Mouse (Mus musculus) hindbrain, embryonic 14.5 days (tissue): ENCODE measurements at regions not wholly inside any gene's neighbourhood (a gene's known extent, or its start where the extent isn't known, plus 50 kb on each side); places are given as distances from the start of the nearest gene placed in this dataset.

Experiments used
- ATAC-seq: fragments of 200-750 bp; cut with Nextera tagmentation; 2 replicates; pipeline ENCODE4 v1.8.0; 2017; ENCODE audit warnings: moderate number of reproducible peaks, mild to moderate bottlenecking, moderate TSS enrichment, moderate library complexity; ENCODE audit not compliant: low FRiP score
- DNase-seq: peaks from one replicate; pipeline ENCODE4 v3.0.0-alpha.2; 2015; ENCODE audit warnings: low spot score
- H3K27ac ChIP-seq: fragments of 300-500 bp; sonication (generic); 2 replicates; pipeline ENCODE4 v1.5.1; 2014; ENCODE audit warnings: mild to moderate bottlenecking, moderate library complexity
- H3K27me3 ChIP-seq: fragments of 300-500 bp; sonication (generic); 2 replicates; pipeline ENCODE4 v1.6.1; 2014; ENCODE audit warnings: mild to moderate bottlenecking, low read length, mixed read lengths; ENCODE audit not compliant: control insufficient read depth, insufficient read depth
- H3K36me3 ChIP-seq: fragments of 300-500 bp; sonication (generic); replicated peaks from 2 replicates; pipeline ENCODE4 v1.6.1; 2014; ENCODE audit not compliant: control insufficient read depth, insufficient read depth
- H3K4me1 ChIP-seq: fragments of 300-500 bp; sonication (generic); replicated peaks from 2 replicates; pipeline ENCODE4 v1.6.1; 2014; ENCODE audit warnings: antibody characterized with exemption, low read length, mixed read lengths; ENCODE audit not compliant: control insufficient read depth, insufficient read depth
- H3K4me2 ChIP-seq: fragments of 300-500 bp; sonication (generic); replicated peaks from 2 replicates; pipeline ENCODE4 v1.6.1; 2014; ENCODE audit warnings: mild to moderate bottlenecking, moderate library complexity
- H3K4me3 ChIP-seq: fragments of 300-500 bp; sonication (generic); replicated peaks from 2 replicates; pipeline ENCODE4 v1.5.1; 2014; ENCODE audit warnings: mild to moderate bottlenecking, low read length
- H3K9ac ChIP-seq: fragments of 300-500 bp; sonication (generic); 2 replicates; pipeline ENCODE4 v1.6.1; 2014
- H3K9me3 ChIP-seq: fragments of 300-500 bp; sonication (generic); 2 replicates; pipeline ENCODE4 v1.6.1; 2016; ENCODE audit warnings: low read length; ENCODE audit not compliant: control insufficient read depth
- WGBS: fragments of 180-500 bp; shearing (Covaris S2); extraction: QIAGEN DNeasy Blood & Tissue Kit; methylation state at CpG from one replicate; pipeline ENCODE4 v1.1.7; 2014; 5-methylcytosine and 5-hydroxymethylcytosine counted together

DNA sequence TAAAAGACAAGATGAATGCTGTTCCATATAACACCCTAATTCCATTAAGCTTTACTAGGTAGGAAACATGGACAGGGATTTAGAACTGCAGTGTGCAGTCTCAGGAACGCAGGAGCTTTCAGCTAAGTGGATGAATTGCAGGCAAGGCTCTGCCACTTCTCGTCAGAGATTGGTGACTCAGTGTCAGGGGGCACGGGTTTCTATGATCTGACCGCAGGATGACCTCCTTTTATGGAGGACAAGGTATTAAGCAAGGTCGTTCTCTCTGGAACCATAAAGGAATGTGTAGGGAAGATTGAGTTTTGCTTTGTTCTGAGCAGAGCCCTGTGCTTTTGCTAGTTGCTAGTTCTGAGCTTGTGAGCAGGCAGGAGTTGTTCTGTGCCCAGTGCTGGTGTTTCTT, 373.7 kb downstream of the Cmpk2 start:
- peaks cover 4% of the 10 kb centered on the region; the same call in 1 of the 2 replicates for H3K4me1 ChIP-seq
- no peaks in the 10 kb centered on the region for H3K27me3 ChIP-seq
- no peak overlapping the region for H3K27ac ChIP-seq
- H3K4me2 ChIP-seq: no peak overlapping the region
- H3K9me3 ChIP-seq: no peaks in the 10 kb centered on the region
- no peaks in the 10 kb centered on the region for H3K36me3 ChIP-seq
- WGBS: 36% methylated on average over 5 of the region's 5 CpGs
- no peak for ATAC-seq
- no peak for DNase-seq
- H3K9ac ChIP-seq: no peak overlapping the region
- H3K4me3 ChIP-seq: no peak overlapping the region

DNA sequence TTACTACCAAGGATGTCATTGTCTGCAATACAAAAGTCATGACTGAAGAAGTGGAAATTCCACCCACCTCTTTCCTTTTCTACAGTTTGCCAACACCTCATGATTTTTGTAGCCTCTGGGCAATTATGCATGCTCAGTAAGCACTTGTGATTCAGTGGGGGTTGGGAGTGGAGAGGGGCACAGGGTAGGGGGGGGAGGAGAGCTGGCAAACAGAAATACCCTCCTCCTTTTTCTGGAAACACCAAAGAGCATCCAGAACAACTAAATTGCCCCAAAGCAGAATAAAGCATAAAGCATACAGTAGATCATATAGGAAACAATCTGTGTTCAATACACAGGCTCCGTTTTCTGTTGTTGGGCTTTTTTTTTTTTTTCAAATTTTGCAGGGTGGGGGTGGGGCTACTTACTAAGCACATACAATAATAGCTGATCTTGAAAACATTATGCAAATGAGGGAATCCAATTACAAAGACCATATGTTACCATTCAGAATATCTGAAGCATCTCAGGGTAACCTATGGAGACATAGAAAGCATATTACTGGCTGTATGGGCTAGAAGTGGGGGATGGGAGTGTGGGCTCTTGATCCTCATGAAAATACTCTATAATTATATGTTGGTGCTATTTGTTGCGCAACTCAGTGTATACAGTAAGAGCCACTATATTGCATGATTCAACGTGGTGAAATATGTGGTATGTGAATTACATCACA, 352.4 kb downstream of the Cmpk2 start:
- no peak overlapping the region for H3K4me2 ChIP-seq
- no peak overlapping the region for H3K9ac ChIP-seq
- 43% methylated on average over 3 of the region's 3 CpGs for WGBS
- DNase-seq: no peak
- no peaks in the 10 kb centered on the region for H3K27me3 ChIP-seq
- no peaks in the 10 kb centered on the region for H3K36me3 ChIP-seq
- H3K9me3 ChIP-seq: no peaks in the 10 kb centered on the region
- ATAC-seq: peak; percentile 77; the same call in 1 of the 2 replicates
- H3K4me1 ChIP-seq: no peaks in the 10 kb centered on the region
- no peak overlapping the region for H3K4me3 ChIP-seq
- peak overlapping the region; percentile 56 for H3K27ac ChIP-seq

DNA sequence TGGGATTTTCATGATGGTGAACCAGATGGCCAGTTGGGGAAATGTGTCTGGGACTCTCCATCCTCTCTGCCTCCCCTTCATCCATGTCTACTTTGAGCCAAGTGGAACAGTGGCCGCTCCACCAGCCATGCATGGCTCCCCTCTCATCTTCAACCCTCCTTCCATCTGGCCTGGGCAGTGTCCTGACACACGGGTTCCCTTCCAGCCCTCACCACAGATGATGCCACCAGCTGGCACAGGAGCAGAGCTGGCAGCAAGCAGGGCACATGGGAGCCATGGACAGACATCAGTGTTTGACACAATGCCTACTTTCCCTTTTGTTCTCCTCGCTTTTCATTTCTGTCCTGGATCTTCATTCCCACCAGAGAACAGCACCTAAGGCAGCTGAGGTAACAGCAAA, 348.9 kb downstream of the Cmpk2 start:
- no peaks in the 10 kb centered on the region for H3K9me3 ChIP-seq
- H3K27me3 ChIP-seq: no peaks in the 10 kb centered on the region
- H3K4me2 ChIP-seq: no peak overlapping the region
- DNase-seq: no peak
- H3K4me3 ChIP-seq: no peak overlapping the region
- ATAC-seq: no peak
- H3K36me3 ChIP-seq: no peaks in the 10 kb centered on the region
- WGBS: 72% methylated on average over 3 of the region's 3 CpGs
- no peak overlapping the region for H3K27ac ChIP-seq
- H3K9ac ChIP-seq: no peak overlapping the region
- H3K4me1 ChIP-seq: no peaks in the 10 kb centered on the region

DNA sequence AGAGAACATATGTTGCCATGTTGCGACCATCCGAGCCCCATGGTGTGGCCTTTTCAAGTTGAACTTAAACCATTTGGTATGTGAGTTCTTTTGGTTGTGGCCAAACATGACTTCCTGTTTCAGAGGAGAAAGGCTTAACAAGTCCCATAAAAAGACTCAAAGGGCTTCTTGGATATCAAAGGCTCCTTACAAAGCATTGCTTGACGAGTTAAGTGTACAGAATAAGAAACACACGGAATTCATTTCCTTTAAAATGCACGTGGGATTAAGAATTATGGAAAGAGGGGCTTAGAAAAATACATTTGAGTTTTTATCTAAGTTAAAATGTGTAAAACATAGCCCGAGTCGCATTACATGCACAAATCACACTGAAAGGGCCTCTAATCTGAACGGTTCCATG, 346.8 kb downstream of the Cmpk2 start:
- Histone ChIP-seq H3K27me3 (no peaks in the 10 kb centered on the region), H3K9ac (no peak overlapping the region), H3K36me3 (no peaks in the 10 kb centered on the region), H3K9me3 (no peaks in the 10 kb centered on the region), H3K4me1 (no peaks in the 10 kb centered on the region), H3K4me3 (no peak overlapping the region), H3K27ac (no peak overlapping the region), H3K4me2 (no peak overlapping the region)
- 84% methylated on average over 8 of the region's 8 CpGs for WGBS
- ATAC-seq (no peak), DNase-seq (no peak)

DNA sequence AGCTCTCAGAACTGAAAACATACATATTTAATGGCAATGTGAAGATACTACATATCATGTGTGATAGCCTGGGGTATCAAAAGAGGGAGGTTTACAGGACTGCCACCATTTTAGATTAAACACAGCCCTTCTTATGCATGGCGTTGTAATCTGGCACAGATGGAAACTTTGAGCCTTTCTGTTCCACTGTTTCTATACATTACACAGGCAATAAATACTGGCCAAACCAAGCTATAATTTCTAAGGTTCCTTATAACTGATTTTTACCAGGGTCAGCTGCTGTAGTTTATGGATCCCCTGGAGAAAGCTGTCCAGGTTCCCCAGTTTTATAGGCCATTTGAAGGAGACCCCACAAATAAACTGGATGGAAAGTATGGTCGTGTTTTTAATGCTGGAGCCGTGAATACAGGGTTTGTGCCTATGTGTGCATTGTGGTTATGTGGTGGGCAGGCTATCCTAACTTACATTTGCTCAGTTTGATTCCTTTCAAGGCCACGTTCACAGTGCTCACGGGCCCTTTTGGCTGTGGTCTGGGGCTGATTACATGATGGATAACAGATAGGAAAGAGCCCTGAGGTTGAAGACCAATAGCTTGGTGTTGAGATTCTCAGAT, 341.7 kb downstream of the Cmpk2 start:
- H3K9ac ChIP-seq: no peak overlapping the region
- no peaks in the 10 kb centered on the region for H3K27me3 ChIP-seq
- no peak overlapping the region for H3K4me2 ChIP-seq
- no peak overlapping the region for H3K27ac ChIP-seq
- H3K4me1 ChIP-seq: no peaks in the 10 kb centered on the region
- WGBS: 86% methylated on average over 5 of the region's 5 CpGs
- no peaks in the 10 kb centered on the region for H3K36me3 ChIP-seq
- no peaks in the 10 kb centered on the region for H3K9me3 ChIP-seq
- H3K4me3 ChIP-seq: no peak overlapping the region
- no peak for DNase-seq
- ATAC-seq: no peak

DNA sequence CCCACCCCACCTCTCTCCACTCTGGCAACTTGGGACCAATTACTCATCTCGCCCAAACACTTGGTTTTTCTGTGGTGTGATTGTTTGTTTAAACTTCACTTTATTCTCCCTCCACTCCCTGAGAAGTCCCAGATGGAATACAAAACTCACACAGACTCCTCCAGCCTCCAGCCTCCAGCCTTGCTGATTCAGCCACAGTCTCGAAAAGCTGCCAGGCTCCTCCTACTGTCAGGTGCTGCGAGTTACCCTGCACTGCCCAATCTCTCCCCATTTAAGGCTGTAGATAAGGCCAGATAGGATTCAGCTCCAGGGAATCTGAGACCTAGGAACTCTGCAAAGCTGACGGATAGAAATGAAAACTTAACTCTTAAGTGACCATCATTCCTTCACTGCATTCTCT, 340.7 kb downstream of the Cmpk2 start:
- WGBS: 10% methylated on average over 4 of the region's 4 CpGs
- H3K9me3 ChIP-seq: no peaks in the 10 kb centered on the region
- H3K4me2 ChIP-seq: no peak overlapping the region
- H3K36me3 ChIP-seq: no peaks in the 10 kb centered on the region
- H3K27ac ChIP-seq: no peak overlapping the region
- H3K4me3 ChIP-seq: no peak overlapping the region
- H3K27me3 ChIP-seq: no peaks in the 10 kb centered on the region
- DNase-seq (no peak), ATAC-seq (no peak)
- H3K4me1 ChIP-seq: no peaks in the 10 kb centered on the region
- H3K9ac ChIP-seq: no peak overlapping the region

DNA sequence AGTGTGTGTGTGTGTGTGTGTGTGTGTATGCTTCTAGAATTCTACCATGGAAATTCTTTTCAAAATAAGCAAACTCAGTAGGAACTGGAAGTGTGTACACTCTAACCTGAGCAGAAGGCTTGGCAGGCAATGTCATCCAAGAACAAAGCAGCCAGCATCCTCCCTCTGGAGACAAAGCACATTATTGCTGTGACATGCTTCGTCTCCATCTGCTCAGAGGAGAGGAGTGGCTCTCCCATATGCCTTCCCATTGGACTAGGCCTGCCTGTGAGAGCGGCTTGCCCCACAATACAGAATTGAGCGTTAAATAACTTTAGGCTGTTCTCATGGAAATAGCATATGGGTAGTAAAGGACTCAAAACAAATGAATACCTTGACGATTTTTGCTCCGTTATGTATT, 333.5 kb downstream of the Cmpk2 start:
- no peak overlapping the region for H3K9ac ChIP-seq
- peak; percentile 63 for DNase-seq
- no peaks in the 10 kb centered on the region for H3K27me3 ChIP-seq
- H3K9me3 ChIP-seq: no peaks in the 10 kb centered on the region
- 27% methylated on average over 5 of the region's 5 CpGs for WGBS
- H3K4me2 ChIP-seq: no peak overlapping the region
- peak overlapping the region; percentile 63; the same call in 1 of the 2 replicates for H3K27ac ChIP-seq
- ATAC-seq: peak; percentile 92
- H3K4me1 ChIP-seq: peaks cover 4% of the 10 kb centered on the region; the same call in 1 of the 2 replicates
- H3K36me3 ChIP-seq: no peaks in the 10 kb centered on the region
- no peak overlapping the region for H3K4me3 ChIP-seq

DNA sequence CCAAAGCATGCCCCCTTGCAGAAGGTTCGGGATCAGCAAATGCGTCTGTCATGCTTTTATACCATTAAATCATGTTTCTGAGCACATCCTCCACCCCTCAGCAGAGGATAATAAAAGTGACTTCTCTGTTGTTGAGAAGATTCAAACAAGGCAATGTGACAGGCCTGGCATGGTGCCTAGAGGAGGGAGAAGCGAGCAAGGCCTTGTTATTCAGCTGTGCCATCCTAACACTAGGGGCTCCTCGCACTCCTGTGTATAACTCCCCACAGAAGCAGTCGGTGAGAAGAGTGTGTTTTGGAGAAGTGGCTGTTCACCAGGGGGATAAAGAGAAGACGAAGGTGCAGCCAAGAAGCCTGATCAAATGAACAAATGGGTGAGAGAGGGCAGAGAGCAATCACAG, 330.3 kb downstream of the Cmpk2 start:
- 55% methylated on average over 6 of the region's 6 CpGs for WGBS
- Histone ChIP-seq H3K4me1 (peaks cover 4% of the 10 kb centered on the region; the same call in 1 of the 2 replicates), H3K4me2 (no peak overlapping the region), H3K9ac (no peak overlapping the region), H3K36me3 (no peaks in the 10 kb centered on the region), H3K27me3 (no peaks in the 10 kb centered on the region), H3K9me3 (no peaks in the 10 kb centered on the region), H3K4me3 (no peak overlapping the region), H3K27ac (peak overlapping the region; percentile 56; the same call in 1 of the 2 replicates)
- peak; percentile 45 for DNase-seq
- peak; percentile 26; the same call in 1 of the 2 replicates for ATAC-seq

DNA sequence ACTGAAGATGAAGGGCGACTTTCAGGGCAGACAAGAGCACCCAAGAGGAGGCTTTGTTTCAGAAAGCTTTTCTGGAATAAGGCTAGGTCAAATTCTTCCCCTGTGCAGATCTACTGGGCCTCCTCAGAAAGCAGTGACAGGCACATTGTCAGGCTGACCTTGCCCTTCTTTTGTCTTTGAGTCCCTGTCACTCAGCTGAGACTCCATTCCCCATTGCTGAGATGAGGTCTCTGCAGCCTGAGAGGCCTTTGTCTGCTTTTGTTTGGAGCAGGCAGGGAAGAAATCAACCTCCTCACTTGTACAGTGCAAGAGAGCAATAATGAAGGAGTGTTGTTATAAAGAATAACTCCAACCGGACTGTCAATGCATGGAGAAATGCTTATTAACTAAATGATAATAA, 327.4 kb downstream of the Cmpk2 start:
- WGBS: 20% methylated on average over 2 of the region's 2 CpGs
- DNase-seq (no peak), ATAC-seq (no peak)
- no peaks in the 10 kb centered on the region for H3K27me3 ChIP-seq
- 0 out of 2 replicates have a peak overlapping the region, but pooled peaks have one; percentile 23 for H3K27ac ChIP-seq
- no peaks in the 10 kb centered on the region for H3K4me1 ChIP-seq
- H3K9me3 ChIP-seq: no peaks in the 10 kb centered on the region
- no peak overlapping the region for H3K4me3 ChIP-seq
- no peaks in the 10 kb centered on the region for H3K36me3 ChIP-seq
- H3K4me2 ChIP-seq: no peak overlapping the region
- H3K9ac ChIP-seq: no peak overlapping the region
